Mouse (Mus musculus) limb, embryonic 13.5 days (tissue): Measurements from ENCODE around the gene Spock1. TPM values are rescaled to one million over a fixed set of nuclear protein-coding genes. Genes with fewer than 3 reads are reported as not detected.
"Not testable (repeated sequence)": the region's sequence is repeated elsewhere in the genome, so short reads cannot be mapped to it uniquely, and the experiment has no call there.

Source experiments
- ATAC-seq: fragments of 200-750 bp; cut with Nextera tagmentation; 2 replicates; pipeline ENCODE4 v1.8.0; 2017; ENCODE audit warnings: low read depth, moderate number of reproducible peaks, moderate TSS enrichment; ENCODE audit not compliant: low FRiP score
- H3K27ac ChIP-seq: fragments of 300-500 bp; sonication (generic); 2 replicates; pipeline ENCODE4 v1.5.1; 2015; ENCODE audit warnings: inconsistent platforms, mild to moderate bottlenecking, moderate library complexity
- H3K27me3 ChIP-seq: fragments of 300-500 bp; sonication (generic); 2 replicates; pipeline ENCODE4 v1.6.1; 2015; ENCODE audit warnings: mild to moderate bottlenecking, inconsistent platforms
- H3K36me3 ChIP-seq: fragments of 300-500 bp; sonication (generic); 2 replicates; pipeline ENCODE4 v1.6.1; 2015; ENCODE audit warnings: inconsistent platforms, mild to moderate bottlenecking, moderate library complexity
- H3K4me1 ChIP-seq: fragments of 300-500 bp; sonication (generic); 2 replicates; pipeline ENCODE4 v1.6.1; 2015; ENCODE audit warnings: inconsistent platforms
- H3K4me2 ChIP-seq: fragments of 300-500 bp; sonication (generic); replicated peaks from 2 replicates; pipeline ENCODE4 v1.6.1; 2015; ENCODE audit warnings: inconsistent platforms, mild to moderate bottlenecking, moderate library complexity
- H3K4me3 ChIP-seq: fragments of 300-500 bp; sonication (generic); 2 replicates; pipeline ENCODE4 v1.5.1; 2015; ENCODE audit warnings: moderate library complexity, mild to moderate bottlenecking, inconsistent platforms
- H3K9ac ChIP-seq: fragments of 300-500 bp; sonication (generic); 2 replicates; pipeline ENCODE4 v1.6.1; 2015; ENCODE audit warnings: mild to moderate bottlenecking, inconsistent platforms
- H3K9me3 ChIP-seq: fragments of 300-500 bp; sonication (generic); 2 replicates; pipeline ENCODE4 v1.6.1; 2016; ENCODE audit warnings: inconsistent platforms
- WGBS: fragments of 180-500 bp; shearing (Covaris S2); methylation state at CpG from one replicate; pipeline ENCODE4 v1.1.7; 2015; 5-methylcytosine and 5-hydroxymethylcytosine counted together
- polyA plus RNA-seq: library from polyadenylated mRNA; unstranded; fragments of >200 nt; fragmentation: Nextera tagmentation; extraction: Ambion mirVana; gene quantifications from 2 replicates; pipeline ENCODE4 v1.2.1, GENCODE M21; 2015

Spock1 gene
- polyA plus RNA-seq, 1 experiment from 2014 or later: 2.4 TPM

GRCm38 (mm10) chr13:57501552-57501951 lies 406.6 kb downstream of the Spock1 start:
- ATAC-seq: no peak

GRCm38 (mm10) chr13:57496778-57497177 lies 411.4 kb downstream of the Spock1 start:
- Histone ChIP-seq H3K4me1 (no peaks in the 10 kb centered on the region), H3K27ac (no peak overlapping the region), H3K36me3 (no peaks in the 10 kb centered on the region), H3K9me3 (no peaks in the 10 kb centered on the region), H3K4me2 (no peak overlapping the region), H3K27me3 (no peaks in the 10 kb centered on the region), H3K4me3 (no peak overlapping the region), H3K9ac (no peak overlapping the region)
- 76% methylated on average over 7 of the region's 7 CpGs for WGBS
- no peak for ATAC-seq

More at GRCm38 (mm10) chr13:57501552-57501951, 406.6 kb downstream of the Spock1 start:
- no peaks in the 10 kb centered on the region for H3K9me3 ChIP-seq
- H3K36me3 ChIP-seq: no peaks in the 10 kb centered on the region
- no peak overlapping the region for H3K9ac ChIP-seq
- no peaks in the 10 kb centered on the region for H3K27me3 ChIP-seq
- WGBS: 89% methylated on average over 7 of the region's 7 CpGs
- H3K4me3 ChIP-seq: no peak overlapping the region
- no peak overlapping the region for H3K27ac ChIP-seq
- no peaks in the 10 kb centered on the region for H3K4me1 ChIP-seq
- H3K4me2 ChIP-seq: no peak overlapping the region

GRCm38 (mm10) chr13:57494838-57495237 lies 413.3 kb downstream of the Spock1 start:
- H3K4me2 ChIP-seq: no peak overlapping the region
- H3K4me1 ChIP-seq: no peaks in the 10 kb centered on the region
- H3K4me3 ChIP-seq: no peak overlapping the region
- H3K36me3 ChIP-seq: no peaks in the 10 kb centered on the region
- H3K27ac ChIP-seq: no peak overlapping the region
- no peak for ATAC-seq
- no peaks in the 10 kb centered on the region for H3K9me3 ChIP-seq
- H3K9ac ChIP-seq: no peak overlapping the region
- 45% methylated on average over 1 of the region's 1 CpGs for WGBS
- no peaks in the 10 kb centered on the region for H3K27me3 ChIP-seq

GRCm38 (mm10) chr13:57488926-57489325 lies 419.2 kb downstream of the Spock1 start:
- no peak overlapping the region for H3K4me2 ChIP-seq
- ATAC-seq: no peak
- H3K27ac ChIP-seq: no peak overlapping the region
- 87% methylated on average over 8 of the region's 8 CpGs for WGBS
- H3K36me3 ChIP-seq: no peaks in the 10 kb centered on the region
- H3K9me3 ChIP-seq: no peaks in the 10 kb centered on the region
- H3K27me3 ChIP-seq: no peaks in the 10 kb centered on the region
- H3K9ac ChIP-seq: no peak overlapping the region
- no peaks in the 10 kb centered on the region for H3K4me1 ChIP-seq
- H3K4me3 ChIP-seq: no peak overlapping the region

GRCm38 (mm10) chr13:57484426-57485168 lies 423.5 kb downstream of the Spock1 start:
- H3K4me3 ChIP-seq: no peak overlapping the region
- H3K4me1 ChIP-seq: no peaks in the 10 kb centered on the region
- H3K27ac ChIP-seq: no peak overlapping the region
- no peak for ATAC-seq
- no peaks in the 10 kb centered on the region for H3K27me3 ChIP-seq
- H3K36me3 ChIP-seq: no peaks in the 10 kb centered on the region
- no peak overlapping the region for H3K4me2 ChIP-seq
- H3K9ac ChIP-seq: no peak overlapping the region
- no peaks in the 10 kb centered on the region for H3K9me3 ChIP-seq
- 83% methylated on average over 16 of the region's 16 CpGs for WGBS

- Histone ChIP-seq H3K4me1 (no peaks in the 10 kb centered on the region), H3K4me2 (no peak overlapping the region), H3K4me3 (no peak overlapping the region), H3K27ac (no peak overlapping the region), H3K9ac (no peak overlapping the region), H3K9me3 (no peaks in the 10 kb centered on the region), H3K27me3 (no peaks in the 10 kb centered on the region), H3K36me3 (no peaks in the 10 kb centered on the region)
- ATAC-seq: no peak
- 26% methylated on average over 6 of the region's 6 CpGs for WGBS
Observed at GRCm38 (mm10) chr13:57476700-57477099, 431.4 kb downstream of the Spock1 start.

GRCm38 (mm10) chr13:57474068-57474467 lies 434.1 kb downstream of the Spock1 start:
- H3K4me3 ChIP-seq: no peak overlapping the region
- no peaks in the 10 kb centered on the region for H3K27me3 ChIP-seq
- no peak for ATAC-seq
- no peaks in the 10 kb centered on the region for H3K9me3 ChIP-seq
- H3K4me2 ChIP-seq: no peak overlapping the region
- no peaks in the 10 kb centered on the region for H3K4me1 ChIP-seq
- no peaks in the 10 kb centered on the region for H3K36me3 ChIP-seq
- no peak overlapping the region for H3K27ac ChIP-seq
- no peak overlapping the region for H3K9ac ChIP-seq
- WGBS: 71% methylated on average over 2 of the region's 2 CpGs

- H3K9me3 ChIP-seq, H3K4me1 ChIP-seq, H3K27me3 ChIP-seq, H3K4me2 ChIP-seq, H3K4me3 ChIP-seq, ATAC-seq, H3K36me3 ChIP-seq, H3K9ac ChIP-seq, H3K27ac ChIP-seq: not testable (repeated sequence)
- WGBS: 84% methylated on average over 4 of the region's 4 CpGs
Observed at GRCm38 (mm10) chr13:57470922-57471321, 437.2 kb downstream of the Spock1 start.

GRCm38 (mm10) chr13:57459978-57460377 lies 448.2 kb downstream of the Spock1 start:
- no peak for ATAC-seq
- Histone ChIP-seq H3K27ac (no peak overlapping the region), H3K4me3 (no peak overlapping the region), H3K36me3 (no peaks in the 10 kb centered on the region), H3K4me1 (peaks cover 15% of the 10 kb centered on the region), H3K9me3 (no peaks in the 10 kb centered on the region; the same call in 1 of the 2 replicates), H3K27me3 (no peaks in the 10 kb centered on the region), H3K4me2 (no peak overlapping the region), H3K9ac (no peak overlapping the region)
- 63% methylated on average over 8 of the region's 8 CpGs for WGBS

- peak overlapping the region; percentile 34 for H3K4me2 ChIP-seq
- H3K27me3 ChIP-seq: peaks cover 5% of the 10 kb centered on the region; the same call in 1 of the 2 replicates
- H3K9ac ChIP-seq: no peak overlapping the region
- H3K9me3 ChIP-seq: no peaks in the 10 kb centered on the region
- H3K27ac ChIP-seq: peak overlapping the region; percentile 52; the same call in 1 of the 2 replicates
- H3K4me1 ChIP-seq: peaks cover 31% of the 10 kb centered on the region
- no peak overlapping the region for H3K4me3 ChIP-seq
- peak; percentile 81 for ATAC-seq
- H3K36me3 ChIP-seq: no peaks in the 10 kb centered on the region
- WGBS: 11% methylated on average over 11 of the region's 11 CpGs
Observed at GRCm38 (mm10) chr13:57450189-57450821, 457.8 kb downstream of the Spock1 start.

- WGBS: 51% methylated on average over 7 of the region's 7 CpGs
- H3K4me3 ChIP-seq: no peak overlapping the region
- H3K9me3 ChIP-seq: no peaks in the 10 kb centered on the region
- no peak for ATAC-seq
- no peaks in the 10 kb centered on the region for H3K36me3 ChIP-seq
- no peak overlapping the region for H3K4me2 ChIP-seq
- peaks cover 5% of the 10 kb centered on the region; the same call in 1 of the 2 replicates for H3K27me3 ChIP-seq
- H3K27ac ChIP-seq: no peak overlapping the region
- peaks cover 31% of the 10 kb centered on the region for H3K4me1 ChIP-seq
- no peak overlapping the region for H3K9ac ChIP-seq
Observed at GRCm38 (mm10) chr13:57448906-57449305, 459.2 kb downstream of the Spock1 start.

GRCm38 (mm10) chr13:57444977-57445376 lies 463.2 kb downstream of the Spock1 start:
- Histone ChIP-seq H3K9ac (no peak overlapping the region), H3K4me3 (no peak overlapping the region), H3K4me1 (peaks cover 16% of the 10 kb centered on the region), H3K27me3 (0 out of 2 replicates have a peak, but pooled peaks cover 5% of the 10 kb centered on the region), H3K27ac (no peak overlapping the region), H3K4me2 (no peak overlapping the region), H3K36me3 (no peaks in the 10 kb centered on the region), H3K9me3 (no peaks in the 10 kb centered on the region)
- 78% methylated on average over 3 of the region's 3 CpGs for WGBS
- no peak for ATAC-seq
